Mouse (Mus musculus) embryonic fibroblast, embryonic 13.5 days (primary cell): ENCODE data around the gene Rps8.

Experiments used
- CTCF ChIP-seq: IDR thresholded peaks from 2 replicates; pipeline ENCODE4 v1.5.1; 2011; ENCODE audit warnings: mild to moderate bottlenecking, control low read depth, low read length, moderate library complexity, borderline replicate concordance; ENCODE audit not compliant: insufficient read depth
- POLR2A ChIP-seq: IDR thresholded peaks from 2 replicates; pipeline ENCODE4 v1.6.1; 2011; ENCODE audit warnings: low read depth, mild to moderate bottlenecking, control low read depth, low read length, moderate library complexity

GRCm38 (mm10) chr4:117133817-117134600 is 22.0 kb downstream of the Rps8 start, which contains the start of gene Plk3:
- TF ChIP-seq CTCF (no peak), POLR2A (peak; percentile 94)
